Mouse (Mus musculus) megakaryocyte, embryonic 14.5 days (primary cell): ENCODE measurements around the gene Oaz3.

Experiments
- FLI1 ChIP-seq: IDR thresholded peaks from 2 replicates; pipeline ENCODE4 v1.6.1; 2012; ENCODE audit warnings: low read length, inconsistent platforms, mixed read lengths
- GATA1 ChIP-seq: IDR thresholded peaks from 3 replicates; pipeline ENCODE4 v1.6.1; 2012; ENCODE audit warnings: mixed read lengths, low read length, inconsistent platforms, borderline replicate concordance

GRCm38 (mm10) chr3:94478591-94479169 lies 35.0 kb upstream of the Oaz3 start:
- no peak for TF ChIP-seq GATA1
- no peak for TF ChIP-seq FLI1
